Mouse (Mus musculus): ENCODE measurements around the gene Fbxo8.

DNA sequence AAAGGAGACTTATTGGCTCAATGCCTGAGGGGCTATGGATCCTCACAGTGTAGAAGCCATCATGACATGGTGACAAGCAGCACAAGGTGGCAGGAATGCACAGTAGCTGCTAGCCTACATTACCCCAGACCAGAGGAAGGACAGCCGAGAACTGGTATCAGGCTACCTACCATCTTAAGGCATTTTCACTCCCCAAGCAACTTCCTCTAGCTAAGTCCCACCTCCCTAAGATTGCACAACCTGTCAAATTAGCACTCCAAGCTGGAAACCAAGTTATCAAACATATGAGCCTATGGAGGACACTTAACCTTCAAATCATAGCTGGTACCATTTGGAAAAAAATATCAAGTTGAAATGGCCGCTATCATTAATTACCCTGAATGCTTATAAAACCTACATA is 3.0 kb upstream of the Fbxo8 start:
- TF ChIP-seq CTCF (IDR thresholded peaks at IDR 0.05; ENCODE audit: low read depth), result no peak
- no peak for TF ChIP-seq EP300 (IDR thresholded peaks at IDR 0.05; ENCODE audit: low read depth)

Measured in liver, postnatal 0 days (tissue).